Mouse (Mus musculus) MEL-GATA-1-ER (cell line): ENCODE results near the gene Fbxw4.

Experiments
- DNase-seq: peaks from one replicate; pipeline ENCODE4 v3.0.0-alpha.2; 2012; ENCODE audit warnings: low read depth; ENCODE audit errors: extremely low read depth

Fbxw4 gene

GRCm38 (mm10) chr19:45659738-45660502 is at the start of gene Fbxw4:
Gene Fbxw4 (minus strand): TSS chr19:45660312.
- DNase-seq, result no peak

GRCm38 (mm10) chr19:45708704-45709103 is 48.6 kb upstream of the Fbxw4 start:
- DNase-seq, result no peak

- no peak for DNase-seq
These were observed 36.1 kb upstream of the Fbxw4 start for GRCm38 (mm10) chr19:45696281-45696600.

- no peak for DNase-seq
These were observed 35.6 kb upstream of the Fbxw4 start for GRCm38 (mm10) chr19:45695496-45696280.

GRCm38 (mm10) chr19:45694056-45694455 is 33.9 kb upstream of the Fbxw4 start:
- no peak for DNase-seq

- DNase-seq, result no peak
These were observed 32.1 kb upstream of the Fbxw4 start for GRCm38 (mm10) chr19:45692211-45692610.

- no peak for DNase-seq
These were observed 31.0 kb upstream of the Fbxw4 start for GRCm38 (mm10) chr19:45691001-45691535.

- no peak for DNase-seq
These were observed 26.9 kb upstream of the Fbxw4 start for GRCm38 (mm10) chr19:45687001-45687400.

- DNase-seq, result no peak
These were observed 23.6 kb upstream of the Fbxw4 start for GRCm38 (mm10) chr19:45683676-45684075.

- DNase-seq, result no peak
These were observed 20.5 kb upstream of the Fbxw4 start for GRCm38 (mm10) chr19:45680495-45681130.

- no peak for DNase-seq
These were observed 16.7 kb upstream of the Fbxw4 start for GRCm38 (mm10) chr19:45676723-45677269.

- DNase-seq, result no peak
These were observed 15.8 kb upstream of the Fbxw4 start for GRCm38 (mm10) chr19:45675720-45676581.

GRCm38 (mm10) chr19:45675196-45675595 is 15.1 kb upstream of the Fbxw4 start:
- DNase-seq, result no peak

- DNase-seq, result no peak
These were observed 12.9 kb upstream of the Fbxw4 start for GRCm38 (mm10) chr19:45672971-45673370.

GRCm38 (mm10) chr19:45668986-45669385 is 8.9 kb upstream of the Fbxw4 start:
- DNase-seq, result no peak

GRCm38 (mm10) chr19:45663851-45664250 is 3.7 kb upstream of the Fbxw4 start:
- DNase-seq, result no peak

- no peak for DNase-seq
These were observed 335 bp upstream of the Fbxw4 start for GRCm38 (mm10) chr19:45660503-45660790.

- DNase-seq, result no peak
These were observed 793 bp downstream of the Fbxw4 start for GRCm38 (mm10) chr19:45659301-45659737.

- no peak for DNase-seq
These were observed 1.4 kb downstream of the Fbxw4 start for GRCm38 (mm10) chr19:45658556-45659268.

GRCm38 (mm10) chr19:45657828-45658227 is 2.3 kb downstream of the Fbxw4 start:
- DNase-seq, result no peak
